Mouse (Mus musculus) cerebellum, adult (tissue): Measurements from ENCODE around the gene 1700013G24Rik.

Source experiments
- ATAC-seq: cut with Nextera tagmentation; 2 replicates; pipeline ENCODE4 v1.9.2; 2017; ENCODE audit warnings: mild to moderate bottlenecking, moderate library complexity, mixed read lengths; ENCODE audit not compliant: insufficient number of reproducible peaks, low FRiP score, low TSS enrichment

Gene 1700013G24Rik

DNA sequence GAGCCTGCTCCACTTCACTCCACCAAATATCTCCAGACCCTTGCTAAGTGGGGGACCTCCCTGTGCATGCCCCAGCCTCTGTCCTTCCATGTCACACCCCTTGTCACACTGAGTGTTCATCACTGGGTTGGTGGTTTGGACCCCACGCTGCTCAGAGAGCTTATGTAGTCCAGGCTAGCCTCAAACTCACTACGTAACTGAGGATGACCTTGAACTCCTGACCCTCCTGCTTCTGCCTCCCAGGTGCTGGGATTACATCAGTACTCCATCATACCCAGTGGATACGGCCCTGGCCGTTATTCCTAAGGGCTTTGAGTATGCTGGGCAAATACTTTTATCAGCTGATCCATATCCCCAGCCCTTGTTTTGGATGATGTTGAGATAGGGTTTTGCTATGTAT lies 40.1 kb downstream of the 1700013G24Rik start:
- ATAC-seq, result no peak

GRCm38 (mm10) chr4:137494751-137495500 lies 41.8 kb downstream of the 1700013G24Rik start:
- ATAC-seq, result no peak

GRCm38 (mm10) chr4:137495501-137496100 lies 42.5 kb downstream of the 1700013G24Rik start:
- no peak for ATAC-seq

DNA sequence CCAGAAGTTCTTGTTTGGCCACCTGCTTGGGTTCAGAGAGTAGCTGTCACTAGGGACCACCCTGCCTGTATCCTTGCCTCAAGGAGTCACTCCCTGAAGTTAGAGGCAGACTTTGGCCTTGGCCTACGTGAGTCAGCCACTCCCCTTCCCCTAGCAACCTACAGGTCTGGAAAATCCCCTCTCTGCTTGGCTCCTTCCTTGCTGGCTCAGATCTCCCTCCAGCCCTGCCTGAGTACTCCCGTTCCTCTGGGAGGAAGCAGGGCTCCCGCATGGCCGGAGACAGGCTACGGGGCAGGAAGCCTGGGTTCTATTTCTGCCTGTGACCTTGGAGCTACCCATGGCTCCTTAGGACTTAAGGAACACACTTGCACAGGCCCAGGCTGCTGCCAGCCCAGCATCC lies 44.3 kb downstream of the 1700013G24Rik start:
- ATAC-seq, result no peak

DNA sequence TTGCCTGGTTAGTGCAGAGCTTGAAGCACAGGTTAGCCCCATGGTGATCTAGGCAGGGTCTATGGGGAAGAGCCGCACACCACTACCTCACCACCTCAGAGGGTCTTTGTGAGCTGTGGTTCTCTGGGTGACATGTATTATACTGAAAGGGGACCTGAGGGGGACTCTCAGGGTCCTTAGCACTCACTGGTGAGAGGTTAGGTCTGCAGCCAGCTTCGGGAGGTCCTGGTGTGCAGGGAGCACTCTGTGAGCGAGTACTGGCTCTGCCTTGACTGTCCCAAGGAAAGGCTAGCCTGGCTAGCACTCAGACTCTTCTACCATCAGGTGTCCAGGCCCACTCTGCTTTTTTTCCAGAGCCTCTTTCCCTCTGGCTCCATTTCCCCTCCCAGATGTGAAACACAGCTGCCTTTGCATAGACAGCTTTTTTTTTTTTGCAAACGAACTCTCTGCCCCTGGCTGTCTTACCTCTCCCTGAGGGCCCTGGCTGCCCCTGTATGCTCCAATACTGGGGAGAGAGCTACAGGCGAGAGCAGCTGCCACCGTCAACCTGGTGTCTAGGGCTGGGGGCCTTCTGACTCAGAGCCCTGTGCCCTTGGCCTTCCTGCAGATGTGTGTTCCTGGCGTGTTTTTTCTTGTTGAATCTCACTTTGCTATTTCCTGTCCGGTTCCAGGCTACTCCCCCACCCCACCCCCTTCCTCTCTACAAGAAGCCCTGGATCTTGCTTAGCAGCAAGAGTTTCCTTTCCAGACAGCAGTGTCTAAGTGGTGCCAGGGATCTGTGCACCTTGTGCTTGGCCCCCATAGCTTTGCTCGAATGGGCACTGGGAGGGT lies 45.0 kb downstream of the 1700013G24Rik start:
- no peak for ATAC-seq

- no peak for ATAC-seq
Measured at GRCm38 (mm10) chr4:137498882-137499583, 45.9 kb downstream of the 1700013G24Rik start.

GRCm38 (mm10) chr4:137500149-137500548 lies 47.1 kb downstream of the 1700013G24Rik start:
- no peak for ATAC-seq

DNA sequence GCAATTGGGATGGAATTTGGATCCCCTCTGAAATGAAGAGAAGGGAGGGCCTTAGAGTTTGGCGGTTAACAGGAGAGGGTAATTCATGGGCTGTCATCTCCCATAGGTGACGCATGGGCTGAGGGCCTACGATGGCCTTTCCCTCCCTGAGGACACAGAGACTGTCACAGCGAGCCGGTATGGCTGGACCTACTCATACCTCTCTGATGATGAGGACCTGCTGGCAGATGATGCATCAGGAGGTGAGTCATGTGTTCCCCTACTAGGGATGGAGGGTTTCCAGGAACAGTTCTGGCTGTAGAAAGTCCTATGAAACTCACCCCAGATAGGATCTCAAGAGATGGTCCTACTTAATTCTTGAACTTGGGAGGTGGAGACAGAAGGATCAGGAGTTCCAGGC lies 47.9 kb downstream of the 1700013G24Rik start:
- no peak for ATAC-seq

GRCm38 (mm10) chr4:137502183-137502582 lies 49.1 kb downstream of the 1700013G24Rik start:
- no peak for ATAC-seq

DNA sequence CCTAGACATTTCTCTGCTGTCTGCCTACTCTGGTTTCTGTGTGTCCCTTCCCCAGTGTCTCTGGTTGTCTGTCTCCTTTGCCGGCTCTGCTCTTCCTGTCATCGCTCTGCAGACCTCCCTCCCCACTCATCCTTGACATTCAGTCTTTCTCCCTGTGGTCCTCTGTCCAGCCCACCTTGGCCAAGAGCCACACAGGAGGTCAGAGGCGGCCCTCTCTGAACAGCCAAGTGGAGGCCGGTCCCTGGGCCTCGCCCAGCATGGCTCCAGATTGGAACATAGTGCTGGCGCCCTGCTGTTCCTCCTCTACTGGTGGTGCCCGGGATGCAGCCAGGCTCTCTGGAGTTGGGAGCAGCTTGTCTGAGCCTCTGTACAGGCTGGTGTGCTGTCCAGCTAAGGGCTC lies 49.7 kb downstream of the 1700013G24Rik start:
- ATAC-seq, result no peak

DNA sequence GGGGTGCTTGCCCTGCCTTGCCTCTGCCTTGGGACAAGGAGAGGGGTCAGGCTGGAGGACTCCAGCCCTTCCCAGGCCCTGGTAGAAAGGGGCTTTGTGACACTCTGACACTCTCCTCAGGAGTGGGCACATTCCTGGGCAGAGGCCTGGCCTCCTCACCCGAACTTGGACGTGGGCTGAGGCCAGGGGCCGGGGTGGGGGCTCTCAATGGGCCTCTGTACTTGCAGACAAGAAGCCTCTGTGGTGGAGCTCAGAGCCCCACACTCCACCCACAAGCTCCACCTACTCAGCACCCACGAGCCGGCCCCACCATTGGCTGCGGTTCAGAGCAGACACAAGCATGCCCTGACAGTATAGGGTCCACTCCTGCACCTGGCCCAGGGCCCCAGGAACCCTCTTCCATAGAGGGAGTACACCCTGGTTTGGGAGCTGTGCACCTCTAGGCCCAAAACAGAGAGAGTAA lies 50.5 kb downstream of the 1700013G24Rik start:
- no peak for ATAC-seq
